Mouse (Mus musculus): ENCODE results near the gene Kif28. TPM values are rescaled to one million over a fixed set of nuclear protein-coding genes. Genes with fewer than 3 reads are reported as not detected.
"Not testable (repeated sequence)": the region's sequence is repeated elsewhere in the genome, so short reads cannot be mapped to it uniquely, and the experiment has no call there.

Gene Kif28
- total RNA-seq (2022): under 1 TPM; 0.24 to 0.62 (median 0.48) TPM

DNA sequence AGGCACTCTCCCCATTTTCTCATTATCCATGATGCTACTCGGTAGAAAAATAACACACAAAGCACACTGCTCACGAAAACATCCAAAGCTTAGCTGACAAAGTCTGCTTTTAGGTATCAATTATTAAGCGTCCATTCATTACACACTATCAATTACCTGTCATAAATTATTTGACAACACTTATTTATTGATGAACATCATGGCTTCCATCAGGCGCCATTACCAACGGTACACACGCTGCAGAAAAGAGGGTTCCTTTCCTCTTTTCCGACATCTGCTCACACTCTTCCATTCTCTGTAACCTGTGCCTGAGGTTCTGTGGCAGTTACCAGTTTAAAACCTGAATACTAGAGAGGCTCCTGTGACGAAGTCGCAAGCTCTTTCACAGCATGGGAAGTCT is at the start of gene Kif28:
TSS of gene Kif28 (minus strand) at position 101 of the 400 bp plus-strand sequence.
- no peak for DNase-seq (ENCODE audit: low spot score)

DNA sequence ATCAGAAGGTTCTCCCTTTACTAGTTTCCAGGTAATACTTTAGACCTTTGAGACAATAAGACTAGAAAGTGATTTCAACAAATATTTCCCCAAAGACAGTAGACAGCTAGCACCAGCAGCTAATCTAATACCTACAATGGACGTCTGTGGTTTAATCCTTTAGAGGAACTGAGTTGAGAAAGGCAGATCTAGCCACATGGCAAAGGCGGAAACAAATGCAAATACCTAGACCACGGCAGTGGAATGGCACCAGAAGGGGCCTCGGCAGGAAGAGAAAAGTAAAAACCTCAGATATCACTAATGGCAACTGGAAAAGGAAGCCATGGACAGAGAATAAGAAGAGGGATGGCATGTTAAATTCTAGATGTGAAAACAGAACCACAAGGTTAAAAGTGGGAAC is 42.2 kb upstream of the Kif28 start:
- DNase-seq (ENCODE audit: low spot score): no peak

DNA sequence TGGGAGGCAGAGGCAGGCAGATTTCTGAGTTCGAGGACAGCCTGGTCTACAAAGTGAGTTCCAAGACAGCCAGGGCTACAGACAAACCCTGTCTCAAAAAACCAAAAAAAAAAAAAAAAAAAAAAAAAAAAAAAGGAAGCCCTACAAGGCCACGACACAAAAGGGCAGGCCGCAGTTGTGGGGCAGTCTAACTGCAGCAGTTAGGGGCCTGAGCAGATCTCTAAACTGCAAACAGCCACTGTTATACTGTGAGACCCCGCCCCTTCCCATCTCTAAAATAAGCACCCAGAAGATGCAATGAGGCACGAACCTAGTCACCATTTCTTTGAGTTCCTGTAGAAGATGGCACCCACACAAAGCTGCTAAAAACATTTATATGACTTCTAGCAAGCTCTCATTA is 40.4 kb upstream of the Kif28 start:
- no peak for DNase-seq (ENCODE audit: low spot score)

DNA sequence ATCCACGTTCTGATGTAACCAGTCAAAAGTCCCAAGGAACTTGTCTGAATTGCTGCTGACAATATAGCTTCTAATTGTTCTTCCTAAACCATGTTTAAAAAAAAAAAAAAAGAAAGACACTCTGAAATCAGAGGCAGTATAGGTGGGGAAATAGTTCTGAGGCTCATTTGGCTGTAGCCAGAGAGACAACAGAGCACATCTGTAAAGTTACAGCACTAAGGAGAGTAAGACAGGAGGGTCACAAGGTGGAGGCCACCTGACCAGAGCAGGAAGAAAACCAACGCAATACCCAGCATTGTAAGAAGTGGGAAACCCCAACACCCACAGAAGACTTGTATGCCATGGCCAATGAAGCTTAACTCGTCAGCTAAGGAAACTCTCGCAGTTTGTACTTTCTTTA is 39.0 kb upstream of the Kif28 start:
- DNase-seq (ENCODE audit: low spot score): no peak

DNA sequence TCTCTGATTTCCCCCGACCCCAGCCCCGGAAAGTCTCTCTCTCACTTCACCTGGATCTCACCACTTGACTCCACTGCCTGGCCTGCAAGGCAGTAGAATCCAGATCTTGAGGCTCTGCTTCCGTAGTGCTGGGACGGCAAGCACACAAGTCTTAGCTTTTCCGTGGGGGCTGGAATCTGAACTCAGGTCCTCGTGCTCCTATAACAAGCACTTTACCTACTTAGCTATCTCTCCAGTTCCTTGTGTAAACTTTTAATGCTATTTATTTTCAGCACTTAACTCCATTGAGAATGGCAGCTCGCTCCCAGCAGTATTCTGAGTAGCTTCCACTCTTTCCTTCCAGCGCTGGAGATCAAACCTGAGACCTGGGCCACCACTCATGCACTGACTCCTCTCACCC is 31.8 kb upstream of the Kif28 start:
- DNase-seq (ENCODE audit: low spot score): no peak

DNA sequence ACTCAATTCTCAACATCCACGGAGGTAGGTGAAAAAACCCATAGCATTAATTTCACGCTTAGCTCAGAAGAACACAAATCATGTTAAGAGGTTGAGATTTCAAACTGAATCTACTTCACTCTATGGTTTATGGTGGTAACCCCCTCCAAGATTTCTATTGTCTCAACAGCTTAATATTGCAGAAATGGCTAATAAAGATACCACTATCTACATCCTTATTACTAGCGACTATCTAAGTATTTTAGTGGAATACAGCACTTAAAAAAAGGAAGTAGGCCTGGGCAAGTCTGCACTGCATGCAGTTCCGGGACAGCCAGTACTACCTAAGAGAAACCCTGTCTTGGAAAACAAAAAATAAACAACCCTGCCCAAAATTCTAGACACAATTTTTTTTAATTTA is 15.5 kb upstream of the Kif28 start:
- no peak for DNase-seq (ENCODE audit: low spot score)

DNA sequence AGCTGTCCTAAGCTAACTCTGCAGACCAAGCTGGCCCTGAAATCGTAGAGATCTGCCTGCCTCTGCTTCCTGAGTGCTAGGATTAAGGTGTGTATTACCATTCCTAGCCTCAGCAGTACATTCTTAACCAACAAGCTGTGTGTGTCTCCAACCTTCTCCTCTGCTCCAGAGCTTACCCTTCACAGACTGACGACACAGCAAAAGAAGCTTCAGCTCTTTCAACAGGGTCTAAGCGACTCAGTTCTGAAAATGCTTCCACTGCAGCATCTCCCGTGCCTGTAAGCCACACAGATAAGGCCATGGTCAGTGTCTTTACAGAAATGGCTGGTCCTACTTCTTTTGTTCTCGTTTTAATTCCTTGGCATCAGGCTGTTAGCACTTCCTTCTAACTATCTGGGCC is 15.0 kb upstream of the Kif28 start:
- no peak for DNase-seq (ENCODE audit: low spot score)

DNA sequence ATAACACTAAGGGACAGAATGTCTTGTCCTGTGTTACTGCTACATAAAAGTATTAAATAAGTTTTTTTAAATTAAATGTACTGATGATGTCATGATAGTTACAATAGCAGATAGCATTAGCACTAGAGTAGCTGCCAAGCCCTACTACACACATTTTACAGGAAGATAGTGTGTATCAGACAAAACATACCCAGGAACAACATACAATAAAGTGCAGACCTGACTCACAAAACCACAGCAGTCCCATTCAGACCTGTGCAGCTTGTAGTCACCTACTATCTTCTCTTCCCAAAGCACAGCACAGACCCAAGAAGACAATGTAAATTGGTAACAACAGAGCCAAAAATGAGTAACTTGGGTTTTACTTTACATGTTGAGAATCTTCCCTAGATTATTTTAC is 11.4 kb upstream of the Kif28 start:
- no peak for DNase-seq (ENCODE audit: low spot score)

DNA sequence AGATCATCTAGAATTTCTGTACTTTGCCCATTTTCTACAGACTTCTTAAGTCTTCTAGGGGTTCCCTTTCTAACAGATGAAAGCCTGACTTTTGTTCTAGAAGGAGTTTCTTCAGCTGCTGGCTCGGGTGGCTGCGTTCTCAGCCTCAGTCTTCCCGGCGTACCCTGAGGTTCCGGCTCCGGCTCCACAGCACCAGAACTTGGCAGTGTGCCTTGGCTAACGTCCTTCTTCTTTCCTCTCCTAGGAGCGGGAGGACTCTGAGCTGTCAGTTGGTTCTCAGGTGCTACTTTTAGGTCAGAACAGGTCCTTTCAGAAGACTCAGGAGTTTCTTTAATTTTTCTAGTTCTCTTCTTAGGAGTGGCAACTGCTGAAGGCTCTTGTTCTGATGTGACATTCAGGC is 7.9 kb upstream of the Kif28 start:
- DNase-seq (ENCODE audit: low spot score): no peak

DNA sequence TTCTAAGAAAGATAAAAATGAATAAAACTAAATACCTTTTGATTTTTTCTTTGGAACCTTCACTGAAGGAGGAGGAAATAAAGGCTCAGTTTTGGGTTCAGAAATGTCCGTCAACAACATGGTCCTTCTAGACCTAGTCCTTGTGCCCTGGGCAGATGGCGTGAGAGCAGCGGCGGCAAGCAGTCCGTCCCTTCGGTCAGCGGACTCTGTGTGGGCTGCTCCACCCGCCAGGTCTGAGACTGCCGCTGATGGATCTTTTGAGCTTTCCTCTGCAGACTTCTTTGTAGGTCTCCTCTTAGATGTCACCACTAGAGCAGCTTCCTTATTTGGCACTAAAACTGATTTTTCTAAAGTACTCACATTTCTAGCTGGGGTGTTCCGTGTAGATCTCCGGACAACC is 7.2 kb upstream of the Kif28 start:
- DNase-seq (ENCODE audit: low spot score): no peak

DNA sequence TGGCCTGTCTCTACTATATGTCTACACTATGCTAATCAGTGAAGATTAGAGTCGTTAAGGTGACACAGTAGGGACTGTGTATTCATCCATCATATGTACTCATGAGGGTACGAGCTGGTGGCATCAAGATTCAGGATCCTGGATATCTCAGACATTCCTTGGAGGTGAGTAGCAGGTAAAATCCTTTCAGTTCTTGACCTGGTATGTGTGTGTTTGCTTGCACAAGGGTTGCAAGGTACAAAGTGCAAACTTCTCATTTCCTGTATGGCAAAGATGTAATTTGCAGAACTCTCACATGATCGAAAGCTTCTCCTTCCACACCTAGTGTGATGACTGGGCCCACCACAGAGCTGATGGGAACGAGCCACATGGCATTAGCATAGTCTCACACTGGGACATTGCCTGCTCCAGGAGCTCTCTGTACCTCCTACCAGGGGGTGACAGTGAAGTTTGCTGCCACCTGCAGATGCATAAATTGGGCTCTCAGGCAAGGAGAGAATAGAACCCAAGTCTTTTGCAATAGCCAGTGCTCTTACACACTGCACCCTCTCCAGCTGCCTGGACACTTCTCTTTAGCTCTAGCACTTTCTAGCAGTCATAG is 1.4 kb downstream of the Kif28 start:
- DNase-seq (ENCODE audit: low spot score): no peak

DNA sequence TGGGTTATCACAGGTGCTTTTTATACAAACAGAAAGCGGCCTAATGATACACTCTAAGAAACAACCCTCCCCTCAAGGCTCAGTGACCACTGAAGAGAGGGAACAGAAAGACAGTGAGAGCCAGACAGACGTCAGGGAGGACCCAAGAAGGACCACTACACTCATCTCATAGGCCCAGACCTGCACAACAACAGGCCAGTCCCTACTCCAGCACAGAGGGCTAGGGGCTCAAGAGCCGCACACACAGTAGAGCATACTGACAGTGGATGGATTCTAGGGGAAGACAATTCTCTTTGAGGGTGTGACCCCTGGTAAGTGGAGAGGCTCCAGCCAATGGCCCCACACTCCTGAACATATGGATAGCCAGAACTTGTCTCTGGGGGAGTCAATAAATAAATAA is 8.6 kb downstream of the Kif28 start:
- no peak for DNase-seq (ENCODE audit: low spot score)

DNA sequence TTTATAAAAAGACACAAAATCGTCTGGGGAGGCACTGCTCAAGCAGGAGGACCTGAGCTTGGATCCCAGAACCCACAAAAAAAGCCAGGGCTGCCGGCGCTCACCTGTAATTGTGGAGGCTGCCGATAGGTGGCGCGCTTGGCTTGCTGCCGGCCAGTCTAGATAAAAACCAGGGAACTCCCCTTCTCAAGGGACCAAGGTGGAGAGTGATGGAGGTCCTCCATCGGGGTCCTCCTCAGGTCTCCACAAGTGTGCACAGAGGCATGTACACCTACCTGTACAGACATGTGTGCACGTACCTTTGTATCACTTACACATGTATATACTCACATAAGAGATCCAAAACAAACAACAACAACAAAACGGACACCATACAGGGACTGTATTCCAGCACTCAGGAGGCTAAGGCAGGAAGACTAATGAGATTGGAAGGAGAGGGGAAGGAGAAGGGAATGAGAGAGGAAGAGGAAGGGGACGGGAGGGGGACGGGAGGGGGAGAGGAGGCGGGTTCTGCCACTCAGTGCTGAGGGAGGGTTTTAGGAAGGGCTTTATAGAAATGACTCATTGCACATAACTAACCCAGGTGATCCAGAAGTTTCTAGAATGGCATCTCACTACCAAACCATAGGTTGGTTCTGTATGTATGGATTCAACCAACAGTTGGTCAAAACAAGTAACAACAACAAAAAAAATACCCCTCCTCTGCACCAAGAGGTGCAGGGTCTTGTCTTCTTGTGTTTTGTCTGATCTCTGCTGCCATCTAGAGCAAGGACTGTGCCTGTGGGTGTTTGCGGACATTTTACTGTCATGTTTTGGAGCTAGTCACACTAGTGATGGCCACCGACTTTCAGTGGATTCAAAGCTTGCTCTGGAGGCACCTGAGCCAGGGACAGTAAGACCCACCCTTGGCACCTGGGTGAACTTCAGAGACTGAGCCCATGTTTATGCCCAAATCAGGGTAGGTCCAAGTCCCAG is 10.3 kb downstream of the Kif28 start:
- peak; percentile 37 for DNase-seq (ENCODE audit: low spot score)

DNA sequence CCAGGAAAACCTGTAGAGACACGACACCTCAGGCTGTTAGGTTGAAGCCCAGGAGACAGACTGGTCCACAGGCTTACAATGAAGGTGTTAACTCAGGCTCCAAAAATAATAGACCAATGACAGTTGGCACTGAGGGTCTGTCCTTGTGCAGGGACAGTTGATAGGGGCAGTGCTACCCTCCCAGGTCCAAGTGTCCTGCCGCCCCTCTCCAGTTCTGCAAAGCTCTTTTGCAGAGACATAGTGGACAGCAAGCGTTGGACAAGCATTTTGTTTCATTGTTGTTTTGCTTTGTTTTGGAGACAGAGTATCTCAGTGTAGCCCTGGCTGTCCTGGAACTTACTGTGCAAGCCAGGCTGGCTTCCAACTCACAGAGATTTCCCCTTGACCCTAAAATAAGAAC is 13.7 kb downstream of the Kif28 start:
- no peak for DNase-seq (ENCODE audit: low spot score)

DNA sequence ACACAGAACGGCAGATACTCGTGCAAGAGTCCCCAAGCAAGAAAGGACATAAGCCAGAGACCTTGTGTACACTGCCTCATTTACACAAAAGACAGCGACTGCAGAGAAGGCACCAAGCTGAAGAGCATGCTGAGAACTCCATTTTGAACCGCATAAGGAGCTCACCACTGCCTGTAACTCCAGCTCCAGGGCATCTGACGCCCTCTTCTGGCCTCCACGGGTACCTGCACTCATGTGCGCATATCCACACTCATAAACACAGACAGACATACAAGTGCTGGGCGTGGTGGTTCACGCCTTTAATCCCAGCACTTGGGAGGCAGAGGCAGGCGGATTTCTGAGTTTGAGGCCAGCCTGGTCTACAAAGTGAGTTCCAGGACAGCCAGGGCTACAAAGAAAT is 16.4 kb downstream of the Kif28 start:
- DNase-seq (ENCODE audit: low spot score): no peak

DNA sequence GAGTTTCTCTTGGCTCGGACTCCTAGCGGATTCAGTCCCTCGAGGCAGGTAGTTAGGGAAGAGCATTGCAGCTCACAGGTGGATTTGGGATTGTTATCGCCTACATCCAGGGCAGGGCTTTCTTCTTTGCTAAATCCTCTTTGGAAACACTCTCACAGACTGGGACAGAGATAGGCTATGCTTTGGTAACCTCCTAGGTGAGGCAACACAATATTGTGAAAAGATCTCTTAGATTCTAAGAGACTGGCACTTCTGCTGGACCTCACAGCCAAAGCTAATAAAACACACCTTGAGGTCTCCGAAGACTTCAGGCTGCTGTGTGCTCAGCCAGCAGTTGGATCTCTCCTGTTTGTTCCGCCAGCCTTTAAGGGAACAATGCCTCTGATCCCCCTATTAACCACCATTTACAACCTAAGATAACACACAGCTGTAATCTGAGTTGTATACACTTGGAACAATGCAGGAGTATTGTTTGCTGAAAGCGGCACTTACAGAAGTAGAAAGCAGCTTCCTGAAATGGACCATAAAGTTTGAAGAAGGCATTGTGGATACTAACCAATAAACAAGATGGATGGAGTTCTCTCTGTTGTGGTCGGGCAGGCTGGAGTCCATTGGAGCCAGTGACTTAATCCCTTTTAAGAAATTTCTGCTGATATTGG is 22.1 kb downstream of the Kif28 start:
- no peak for DNase-seq (ENCODE audit: low spot score)

DNA sequence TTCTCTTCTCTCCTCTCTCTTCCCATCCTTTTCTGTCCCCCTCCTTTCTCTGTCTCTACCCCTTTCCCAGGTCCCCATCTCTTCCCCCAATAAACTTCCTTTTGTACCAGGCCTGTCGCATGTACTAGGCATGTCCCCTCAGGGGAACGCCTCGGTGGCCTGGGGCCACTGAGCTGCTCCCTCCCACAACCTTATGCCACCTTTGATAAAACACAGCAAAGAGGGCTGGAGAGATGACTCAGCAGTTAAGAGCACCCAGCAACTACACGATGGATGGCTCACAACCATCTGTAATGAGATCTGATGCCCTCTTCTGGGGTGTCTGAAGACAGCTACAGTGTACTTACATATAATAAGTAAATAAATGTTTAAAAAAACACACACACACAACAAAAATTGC is 29.3 kb downstream of the Kif28 start:
- DNase-seq (ENCODE audit: low spot score): no peak

DNA sequence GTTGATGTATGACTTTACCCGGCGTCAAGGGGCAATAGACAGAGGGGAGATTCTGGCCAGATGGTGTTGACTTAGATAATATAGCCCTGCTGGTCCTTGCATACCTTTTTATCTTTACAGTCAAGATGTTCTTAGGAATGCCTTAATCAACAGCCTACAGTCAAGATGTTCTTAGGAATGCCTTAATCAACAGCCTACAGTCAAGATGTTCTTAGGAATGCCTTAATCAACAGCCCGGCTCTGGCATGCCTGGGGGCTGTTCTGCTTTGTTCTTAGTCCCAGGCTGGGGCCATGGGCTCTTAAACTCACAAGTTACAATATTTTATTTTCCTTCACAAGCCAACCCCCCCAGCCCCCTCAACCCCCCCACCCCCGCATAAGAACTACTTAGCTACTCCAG is 29.8 kb downstream of the Kif28 start:
- DNase-seq (ENCODE audit: low spot score): not testable (repeated sequence)

DNA sequence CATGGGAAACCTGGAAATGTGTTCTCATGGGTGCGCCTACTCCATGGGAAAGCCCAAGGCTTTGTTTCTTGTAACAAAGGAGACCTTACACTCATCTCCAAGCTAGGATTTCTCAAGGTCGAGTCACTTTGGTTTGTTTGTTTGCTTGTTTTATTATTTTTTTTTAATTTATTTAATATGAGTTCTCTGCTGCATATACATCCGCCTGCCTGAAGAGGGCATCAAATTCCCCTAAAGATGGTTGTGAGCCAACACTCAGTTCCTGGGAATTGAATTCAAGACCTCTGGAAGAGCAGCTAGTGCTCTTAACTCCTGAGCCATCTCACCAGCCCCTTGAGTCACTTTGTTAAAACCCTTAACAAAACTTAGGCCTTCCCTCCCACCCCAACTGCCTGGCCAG is 31.7 kb downstream of the Kif28 start:
- DNase-seq (ENCODE audit: low spot score): no peak

DNA sequence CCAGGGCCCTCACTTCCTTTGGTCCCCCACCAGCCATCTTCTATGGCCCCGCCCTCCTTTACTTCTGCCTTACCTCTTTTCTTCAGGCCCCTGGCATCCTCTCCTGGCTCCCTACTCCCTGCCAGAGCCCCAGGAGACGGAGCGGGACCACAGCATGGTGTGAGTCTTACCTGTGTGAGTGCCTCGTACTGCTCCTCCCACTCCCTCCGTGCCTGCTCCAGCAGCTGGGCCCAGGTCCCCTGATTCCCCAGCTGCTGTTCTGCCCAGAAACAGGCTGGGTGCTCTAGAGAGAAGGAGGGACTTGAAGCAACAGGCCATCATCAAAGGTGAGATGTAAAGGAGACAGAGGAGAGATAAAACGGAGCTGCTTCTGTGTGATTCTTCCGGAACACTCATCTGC is 32.4 kb downstream of the Kif28 start:
- no peak for DNase-seq (ENCODE audit: low spot score)

DNA sequence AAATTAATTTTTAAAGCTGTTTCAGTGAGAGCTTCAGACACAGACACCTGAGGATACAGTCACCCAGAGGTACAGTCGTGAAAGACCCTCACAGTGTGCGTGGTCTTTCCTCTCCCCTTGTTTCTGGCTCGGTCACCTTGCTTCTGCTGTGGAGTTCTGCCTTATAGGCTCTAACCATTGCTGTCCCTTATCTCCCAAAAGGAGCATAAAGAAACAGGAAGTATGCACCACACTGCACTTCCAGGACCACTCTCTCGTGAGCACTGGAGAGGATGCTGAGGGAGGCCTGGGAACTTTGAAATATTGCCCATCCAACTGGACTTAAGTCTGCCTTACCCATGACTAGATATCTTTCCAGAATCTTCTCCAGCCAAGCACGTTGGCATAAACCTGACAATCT is 34.3 kb downstream of the Kif28 start:
- DNase-seq (ENCODE audit: low spot score): no peak

DNA sequence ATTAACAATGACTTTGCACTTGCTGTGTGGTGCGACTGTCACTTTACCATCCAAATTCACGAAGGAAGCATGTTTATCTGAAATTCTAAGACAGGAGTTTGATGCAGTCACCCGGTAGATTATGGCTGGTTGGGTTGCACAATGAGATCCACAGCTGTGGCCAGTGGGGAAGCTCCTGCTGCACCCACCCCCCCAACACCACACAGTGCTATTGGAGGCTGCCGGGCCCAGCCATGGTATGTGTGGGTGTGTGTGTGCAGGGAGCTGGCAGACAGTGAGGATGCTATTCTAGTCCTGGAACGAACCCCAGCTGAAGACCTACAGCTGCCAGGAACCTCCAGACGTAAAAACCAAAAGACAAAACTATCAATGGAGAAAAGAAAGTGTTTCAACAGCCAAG is 35.7 kb downstream of the Kif28 start:
- DNase-seq (ENCODE audit: low spot score): peak; percentile 26

DNA sequence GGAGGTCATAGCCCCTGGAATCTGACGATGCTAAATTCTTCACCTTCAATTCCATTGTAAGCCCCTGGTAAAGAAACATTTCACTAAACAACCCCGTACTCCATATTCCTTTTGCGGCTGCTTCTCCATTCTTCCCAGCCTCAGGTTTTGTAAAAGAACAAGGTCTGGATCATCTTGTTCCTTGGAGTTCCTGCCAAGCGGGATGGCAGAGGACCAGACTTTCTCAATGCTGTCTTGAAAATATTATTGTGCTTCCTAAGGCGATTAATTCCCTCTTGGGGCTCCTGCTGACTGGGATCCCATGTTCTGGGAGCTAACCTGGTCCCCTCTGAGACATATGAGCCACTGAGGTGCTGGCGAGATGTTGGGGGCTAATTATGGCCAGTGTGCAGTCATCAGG is 39.9 kb downstream of the Kif28 start:
- peak; percentile 17 for DNase-seq (ENCODE audit: low spot score)

Data from heart, adult 8-10 months (tissue).